Mouse (Mus musculus): Measurements from ENCODE around the gene Ndufa8. TPM values are rescaled to one million over a fixed set of nuclear protein-coding genes. Genes with fewer than 3 reads are reported as not detected.

Gene Ndufa8
- total RNA-seq, 2 experiments from 2014 or later, result 487 to 501 TPM

- DNase-seq, result no peak
These were observed 8.3 kb downstream of the Ndufa8 start for GRCm38 (mm10) chr2:36040872-36041271.

- DNase-seq, result no peak
These were observed 9.8 kb downstream of the Ndufa8 start for GRCm38 (mm10) chr2:36039297-36039985.

- DNase-seq, result peak; percentile 42
These were observed 13.7 kb downstream of the Ndufa8 start for GRCm38 (mm10) chr2:36035413-36036081.

- no peak for DNase-seq
These were observed 14.3 kb downstream of the Ndufa8 start for GRCm38 (mm10) chr2:36034898-36035297.

GRCm38 (mm10) chr2:36033966-36034365 is 15.2 kb downstream of the Ndufa8 start:
- DNase-seq, result no peak

- no peak for DNase-seq
These were observed 16.3 kb downstream of the Ndufa8 start for GRCm38 (mm10) chr2:36032884-36033283.

GRCm38 (mm10) chr2:36023291-36023690 is 25.9 kb downstream of the Ndufa8 start:
- DNase-seq, result peak; percentile 68

- DNase-seq, result peak; percentile 89
These were observed 27.6 kb downstream of the Ndufa8 start for GRCm38 (mm10) chr2:36021385-36022159.

GRCm38 (mm10) chr2:36013010-36013409 is 36.2 kb downstream of the Ndufa8 start:
- DNase-seq, result peak; percentile 38

- peak; percentile 51 for DNase-seq
These were observed 37.8 kb downstream of the Ndufa8 start for GRCm38 (mm10) chr2:36011331-36011825.

- DNase-seq, result no peak
These were observed 38.6 kb downstream of the Ndufa8 start for GRCm38 (mm10) chr2:36010579-36010978.

- DNase-seq, result peak; percentile 84
These were observed 39.8 kb downstream of the Ndufa8 start for GRCm38 (mm10) chr2:36009386-36009785.

- DNase-seq, result peak; percentile 77
These were observed 41.1 kb downstream of the Ndufa8 start for GRCm38 (mm10) chr2:36008071-36008470.

GRCm38 (mm10) chr2:36002188-36002587 is 47.0 kb downstream of the Ndufa8 start:
- no peak for DNase-seq

- DNase-seq, result no peak
These were observed 48.8 kb downstream of the Ndufa8 start for GRCm38 (mm10) chr2:36000390-36000789.

- DNase-seq, result no peak
These were observed 50.0 kb downstream of the Ndufa8 start for GRCm38 (mm10) chr2:35999212-35999611.

GRCm38 (mm10) chr2:35998416-35998815 is 50.8 kb downstream of the Ndufa8 start:
- no peak for DNase-seq

- DNase-seq, result no peak
These were observed 52.5 kb downstream of the Ndufa8 start for GRCm38 (mm10) chr2:35996753-35997152.

GRCm38 (mm10) chr2:35994303-35994702 is 54.9 kb downstream of the Ndufa8 start:
- peak; percentile 43 for DNase-seq

GRCm38 (mm10) chr2:35993481-35993880 is 55.7 kb downstream of the Ndufa8 start:
- DNase-seq, result no peak

- no peak for DNase-seq
These were observed 56.9 kb downstream of the Ndufa8 start for GRCm38 (mm10) chr2:35992259-35992658.

All from heart, postnatal 4 days (tissue).